Mouse (Mus musculus): ENCODE data around the gene Med22.

GRCm38 (mm10) chr2:26943253-26943652 lies 32.8 kb upstream of the Med22 start:
- TF ChIP-seq MAX (IDR thresholded peaks at IDR 0.05) = no peak
- no peak for TF ChIP-seq USF1 (IDR thresholded peaks at IDR 0.05; ENCODE audit: low read depth)
- no peak for TF ChIP-seq MYOD1 (IDR thresholded peaks at IDR 0.05; ENCODE audit: control insufficient read depth, insufficient read length, low read depth)
- TF ChIP-seq CTCF (IDR thresholded peaks at IDR 0.05; ENCODE audit: control insufficient read depth, insufficient read depth, insufficient read length) = no peak
- TF ChIP-seq FOSL1 (IDR thresholded peaks at IDR 0.05; ENCODE audit: insufficient read depth, low read length, poor library complexity, severe bottlenecking) = no peak
- no peak for TF ChIP-seq CEBPB (IDR thresholded peaks at IDR 0.05; ENCODE audit: low read depth)
- TF ChIP-seq MYOG (IDR thresholded peaks at IDR 0.05; ENCODE audit: control insufficient read depth, extremely low read depth, insufficient read length) = no peak

Measured in C2C12 (cell line).